Mouse (Mus musculus) cortical plate, adult 2 months (tissue): ENCODE results near the gene Rxfp1.

Experiments
- CTCF ChIP-seq: fragments of 200-500 bp; IDR thresholded peaks from 2 replicates; pipeline ENCODE4 v1.5.1; 2011; ENCODE audit warnings: mild to moderate bottlenecking, control low read depth, low read length; ENCODE audit not compliant: insufficient read depth; ENCODE audit errors: extremely low read depth
- POLR2A ChIP-seq: fragments of 200-500 bp; IDR thresholded peaks from 2 replicates; pipeline ENCODE4 v1.6.1; 2011; ENCODE audit warnings: mild to moderate bottlenecking, low read length, control low read depth; ENCODE audit not compliant: insufficient read depth; ENCODE audit errors: extremely low read depth

DNA sequence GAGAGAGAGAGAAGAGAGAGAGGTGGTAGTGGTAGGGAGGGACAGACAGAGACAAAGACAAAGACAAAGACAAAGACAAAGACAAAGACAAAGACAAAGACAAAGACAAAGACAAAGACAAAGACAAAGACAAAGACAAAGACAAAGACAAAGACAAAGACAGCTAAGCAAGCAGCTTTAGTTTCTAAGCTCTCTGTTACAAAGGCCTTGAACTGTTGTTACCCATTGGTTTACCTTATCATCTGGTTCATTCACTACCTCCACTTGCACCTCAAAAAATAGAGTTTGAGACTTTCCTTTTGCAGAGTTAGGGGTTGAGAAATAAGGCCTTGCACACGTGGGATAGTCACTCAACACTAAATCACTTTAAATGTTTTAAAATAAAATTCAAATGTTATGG lies 16.1 kb upstream of the Rxfp1 start:
- TF ChIP-seq CTCF (no peak), POLR2A (no peak)
